Mouse (Mus musculus): ENCODE measurements at regions not wholly inside any gene's neighbourhood (a gene's known extent, or its start where the extent isn't known, plus 50 kb on each side); places are given as distances from the start of the nearest gene placed in this dataset.
"Not testable (repeated sequence)": the region's sequence is repeated elsewhere in the genome, so short reads cannot be mapped to it uniquely, and the experiment has no call there.

DNA sequence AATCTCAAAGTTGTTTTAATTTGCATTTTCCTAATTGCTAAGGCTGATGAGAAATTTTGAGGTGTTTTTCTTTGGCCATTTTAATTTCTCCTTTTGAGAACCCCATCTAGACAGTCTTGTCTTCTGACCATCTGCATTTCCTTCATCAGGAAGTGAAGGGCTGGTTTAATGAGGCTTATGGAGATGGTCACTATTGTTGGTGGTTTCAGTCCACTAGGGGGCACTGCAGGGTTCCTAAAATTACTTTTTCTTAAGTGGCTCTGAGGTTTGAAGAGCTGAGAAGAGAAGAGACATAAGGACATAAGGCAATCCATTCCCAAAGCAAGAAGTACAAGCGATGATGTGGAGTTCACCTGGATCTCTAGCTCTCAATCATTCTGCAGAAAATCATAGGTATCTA is 494.4 kb upstream of the Olfr1507 start:
- in situ Hi-C loops (cut with MboI, MseI) = loop anchor here (5.0 to 10.0 kb wide), 2 partner anchors 305 to 307 kb away; no protein-coding TSS in a partner anchor

DNA sequence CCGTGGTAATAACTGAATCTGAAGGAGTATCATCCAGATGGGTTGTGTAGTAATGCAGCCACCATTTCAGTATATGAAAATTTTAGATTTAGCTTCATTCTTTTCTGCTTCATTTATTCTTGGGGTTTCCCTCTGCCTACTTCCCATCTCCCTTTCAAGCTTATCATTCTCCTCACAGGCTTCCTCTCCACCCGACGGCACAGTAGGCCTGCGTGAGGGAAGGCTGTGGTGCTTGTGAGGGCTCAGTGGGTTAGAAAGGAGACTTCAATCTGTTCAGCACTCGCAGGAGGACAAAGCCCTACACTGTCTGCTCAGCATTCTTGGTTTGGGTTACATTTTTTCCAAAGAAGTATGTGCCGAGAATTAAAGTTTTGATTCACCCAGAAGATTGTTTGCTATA is 493.0 kb upstream of the Olfr1507 start:
- in situ Hi-C loops (cut with MboI, MseI) = loop anchor here (5.0 to 10.0 kb wide), 2 partner anchors 306 to 309 kb away; no protein-coding TSS in a partner anchor

DNA sequence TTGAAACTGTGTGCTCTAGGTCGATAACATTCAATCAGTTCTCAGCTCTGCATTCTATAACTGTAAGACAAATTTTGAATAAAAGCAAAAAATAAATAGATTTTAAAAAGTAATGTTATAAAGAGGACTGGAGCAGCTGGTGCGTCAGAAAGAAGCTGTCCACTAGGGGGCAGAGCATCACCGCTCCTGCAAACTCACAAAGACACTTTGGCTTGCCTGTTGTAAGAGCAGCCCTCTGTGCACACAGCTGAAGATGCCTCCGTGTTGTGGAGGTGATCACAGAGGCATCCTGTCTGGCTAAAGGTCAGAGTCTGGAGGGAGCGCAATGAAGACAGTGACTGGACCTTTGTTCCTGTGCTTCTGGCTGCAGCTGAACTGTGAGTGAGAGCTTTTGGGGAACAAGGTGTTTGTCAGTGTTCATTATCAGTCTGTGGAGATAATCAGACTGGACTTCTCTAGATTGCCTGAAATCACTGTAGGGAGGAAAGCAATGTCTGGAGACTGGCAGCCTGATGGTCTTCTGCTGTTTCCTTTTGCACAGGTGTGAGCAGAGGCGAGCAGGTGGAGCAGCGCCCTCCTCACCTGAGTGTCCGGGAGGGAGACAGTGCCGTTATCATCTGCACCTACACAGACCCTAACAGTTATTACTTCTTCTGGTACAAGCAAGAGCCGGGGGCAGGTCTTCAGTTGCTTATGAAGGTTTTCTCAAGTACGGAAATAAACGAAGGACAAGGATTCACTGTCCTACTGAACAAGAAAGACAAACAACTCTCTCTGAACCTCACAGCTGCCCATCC is 476.9 kb upstream of the Olfr1507 start:
- in situ Hi-C loops (cut with MboI, MseI) = loop anchor here in 1 of 2 experiments (25.0 kb wide), 1 partner anchor 690 kb away; no protein-coding TSS in a partner anchor

- in situ Hi-C loops (cut with MboI, MseI) = loop anchor here in 1 of 2 experiments (25.0 kb wide), 1 partner anchor 700 kb away; no protein-coding TSS in a partner anchor
These were observed 466.6 kb upstream of the Olfr1507 start for GRCm38 (mm10) chr14:52962110-52962509.

DNA sequence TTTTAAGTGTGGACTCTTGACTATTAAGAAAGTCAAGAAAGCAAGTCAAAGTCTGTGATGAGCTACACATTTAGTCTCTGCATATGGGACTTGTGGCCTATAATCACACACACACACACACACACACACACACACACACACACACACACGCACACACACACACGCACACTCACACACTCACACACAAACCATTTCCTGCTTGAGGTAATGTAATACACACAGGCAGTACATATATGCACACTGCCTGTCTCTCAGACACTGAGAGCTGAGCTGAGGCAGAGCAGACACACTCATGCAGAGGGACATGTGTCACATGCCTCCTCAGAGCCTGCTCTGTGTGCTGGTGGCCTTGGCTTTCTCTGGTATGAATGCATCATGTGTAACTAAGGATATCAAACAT is 461.0 kb upstream of the Olfr1507 start:
- in situ Hi-C loops (cut with MboI, MseI) = loop anchor here (10.0 to 25.0 kb wide), 3 partner anchors 308 to 706 kb away; no protein-coding TSS in a partner anchor

DNA sequence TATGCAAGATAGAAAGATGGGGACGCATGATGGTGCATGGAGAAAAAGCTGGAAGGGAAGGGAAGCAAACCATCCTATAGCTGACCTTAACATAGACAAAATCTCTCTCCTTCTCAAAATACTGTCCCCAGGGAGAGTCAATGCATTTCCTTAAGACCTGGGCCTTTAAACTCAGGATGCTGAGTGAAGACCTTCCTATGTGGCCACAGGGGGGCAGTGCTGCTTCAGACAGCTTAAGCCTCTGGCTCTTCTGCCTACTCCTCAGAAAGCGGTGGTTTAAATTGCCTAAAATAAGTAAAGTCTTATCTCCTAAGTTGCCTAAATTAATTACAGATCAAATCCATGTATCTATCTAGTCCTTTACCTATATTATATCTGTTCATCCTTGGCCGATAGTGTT is 449.4 kb upstream of the Olfr1507 start:
- in situ Hi-C loops (cut with MboI, MseI) = loop anchor here (5.0 to 25.0 kb wide), 3 partner anchors 92 to 312 kb away; no protein-coding TSS in a partner anchor

GRCm38 (mm10) chr14:52942438-52942837 is 446.9 kb upstream of the Olfr1507 start:
- in situ Hi-C loops (cut with MboI, MseI) = loop anchor here (25.0 kb wide), 2 partner anchors 95 to 130 kb away; no protein-coding TSS in a partner anchor

DNA sequence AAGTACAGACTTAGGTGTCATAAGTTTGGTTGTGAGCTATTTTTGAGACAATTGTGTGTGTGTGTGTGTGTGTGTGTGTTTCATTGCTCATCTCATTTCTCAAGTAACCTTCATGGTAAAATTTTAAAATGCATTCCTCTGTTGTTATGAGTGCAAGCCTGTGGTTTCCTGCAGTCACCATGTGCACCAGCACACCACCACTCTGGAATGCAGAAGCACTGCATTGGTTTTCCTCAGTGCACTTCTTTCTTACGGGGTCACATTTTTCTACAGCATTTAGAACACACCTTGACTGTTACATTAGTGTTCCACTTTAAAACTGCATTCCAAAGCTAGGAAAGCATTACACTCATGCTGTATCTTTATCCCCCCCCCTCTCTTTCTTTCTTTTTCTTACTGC is 446.2 kb upstream of the Olfr1507 start:
- in situ Hi-C loops (cut with MboI, MseI) = loop anchor here (25.0 kb wide), 2 partner anchors 96 to 129 kb away; no protein-coding TSS in a partner anchor

GRCm38 (mm10) chr14:52920138-52920537 is 424.6 kb upstream of the Olfr1507 start:
- in situ Hi-C loops (cut with MboI, MseI) = loop anchor here in 1 of 2 experiments (25.0 kb wide), 1 partner anchor 108 kb away; no protein-coding TSS in a partner anchor

DNA sequence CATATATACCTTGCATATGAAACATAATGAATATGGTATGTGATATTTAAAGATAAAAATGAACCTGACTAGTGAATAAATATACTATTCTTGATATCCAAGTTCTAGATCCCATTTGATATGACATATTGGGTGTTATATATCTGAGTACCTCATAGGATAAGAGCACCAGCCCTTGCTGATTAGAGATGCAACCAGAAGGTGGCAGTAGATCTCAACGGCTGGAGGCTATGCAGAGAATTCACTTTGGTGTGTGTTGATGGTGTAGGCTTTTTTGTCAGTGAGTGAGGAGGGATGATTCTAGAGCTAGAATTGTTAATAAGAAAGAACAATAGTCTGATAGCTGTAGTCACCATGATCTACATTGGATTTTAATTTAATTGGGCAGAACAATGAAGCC is 418.3 kb upstream of the Olfr1507 start:
- in situ Hi-C loops (cut with MboI, MseI) = loop anchor here in 1 of 2 experiments (25.0 kb wide), 1 partner anchor 102 kb away; no protein-coding TSS in a partner anchor

- in situ Hi-C loops (cut with MboI, MseI) = loop anchor here in 1 of 2 experiments (25.0 kb wide), 1 partner anchor 87 kb away; no protein-coding TSS in a partner anchor
These were observed 404.1 kb upstream of the Olfr1507 start for GRCm38 (mm10) chr14:52899629-52900028.

- in situ Hi-C loops (cut with MboI, MseI) = not testable (repeated sequence)
These were observed 402.8 kb upstream of the Olfr1507 start for GRCm38 (mm10) chr14:52898310-52898709.

GRCm38 (mm10) chr14:52879978-52880377 is 384.4 kb upstream of the Olfr1507 start:
- in situ Hi-C loops (cut with MboI, MseI) = loop anchor here (10.0 kb wide), 1 partner anchor 315 kb away; no protein-coding TSS in a partner anchor

- in situ Hi-C loops (cut with MboI, MseI) = not testable (repeated sequence)
These were observed 368.3 kb upstream of the Olfr1507 start for GRCm38 (mm10) chr14:52863841-52864240.

DNA sequence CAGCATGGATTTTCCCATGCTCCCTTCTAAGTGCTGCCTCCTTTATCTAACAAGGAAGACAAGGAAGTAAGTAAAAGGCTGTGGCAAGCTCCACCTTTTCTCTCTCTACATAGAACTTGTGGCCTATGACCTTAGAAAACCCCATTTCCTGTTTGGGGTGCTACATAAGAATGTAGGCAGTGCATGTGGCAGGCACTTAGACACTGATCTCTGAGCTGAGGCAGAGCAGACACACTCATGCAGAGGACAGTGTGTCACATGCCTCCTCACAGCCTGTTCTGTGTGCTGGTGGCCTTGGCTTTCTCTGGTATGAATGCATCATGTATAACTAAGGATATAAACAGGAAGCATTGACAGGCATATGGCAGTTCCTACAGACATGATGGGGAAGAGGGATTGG is 367.6 kb upstream of the Olfr1507 start:
- in situ Hi-C loops (cut with MboI, MseI) = not testable (repeated sequence)

GRCm38 (mm10) chr14:52862491-52862890 is 366.9 kb upstream of the Olfr1507 start:
- in situ Hi-C loops (cut with MboI, MseI) = not testable (repeated sequence)

GRCm38 (mm10) chr14:52855339-52855738 is 359.8 kb upstream of the Olfr1507 start:
- in situ Hi-C loops (cut with MboI, MseI) = loop anchor here in 1 of 2 experiments (5.0 kb wide), 1 partner anchor 312 kb away; no protein-coding TSS in a partner anchor

DNA sequence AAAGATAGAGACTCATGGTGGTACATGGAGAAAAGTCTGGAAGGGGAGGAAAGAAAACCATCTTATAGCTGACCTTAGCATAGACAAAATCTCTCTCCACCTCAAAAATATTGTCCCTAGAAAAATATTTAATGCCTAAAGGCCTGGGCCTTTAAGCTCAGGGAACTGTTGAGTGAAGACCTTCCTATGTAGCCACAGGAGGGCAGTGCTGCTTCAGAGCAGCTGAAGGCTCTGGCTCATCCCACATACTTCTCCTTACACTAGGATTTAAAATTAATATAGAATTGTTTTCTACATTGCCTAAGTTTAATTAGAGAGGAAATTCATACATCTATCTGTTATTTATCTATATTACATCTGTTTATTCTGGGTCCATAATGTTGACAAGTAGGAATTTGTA is 358.0 kb upstream of the Olfr1507 start:
- in situ Hi-C loops (cut with MboI, MseI) = not testable (repeated sequence)

GRCm38 (mm10) chr14:52847970-52848369 is 352.4 kb upstream of the Olfr1507 start:
- in situ Hi-C loops (cut with MboI, MseI) = not testable (repeated sequence)

GRCm38 (mm10) chr14:52824005-52824404 is 328.5 kb upstream of the Olfr1507 start:
- in situ Hi-C loops (cut with MboI, MseI) = loop anchor here (5.0 to 25.0 kb wide), 3 partner anchors 88 to 693 kb away; no protein-coding TSS in a partner anchor

GRCm38 (mm10) chr14:52821617-52822016 is 326.1 kb upstream of the Olfr1507 start:
- in situ Hi-C loops (cut with MboI, MseI) = loop anchor here (5.0 to 25.0 kb wide), 3 partner anchors 91 to 696 kb away; no protein-coding TSS in a partner anchor

DNA sequence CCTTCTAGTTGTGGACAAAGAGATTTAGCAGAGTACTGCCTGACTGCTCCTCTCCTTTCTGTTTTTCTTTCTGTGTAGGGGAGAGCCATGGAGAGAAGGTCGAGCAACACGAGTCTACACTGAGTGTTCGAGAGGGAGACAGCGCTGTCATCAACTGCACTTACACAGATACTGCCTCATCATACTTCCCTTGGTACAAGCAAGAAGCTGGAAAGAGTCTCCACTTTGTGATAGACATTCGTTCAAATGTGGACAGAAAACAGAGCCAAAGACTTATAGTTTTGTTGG is 315.5 kb upstream of the Olfr1507 start:
- in situ Hi-C loops (cut with MboI, MseI) = loop anchor here (25.0 kb wide), 2 partner anchors 101 to 126 kb away; no protein-coding TSS in a partner anchor
